Mouse (Mus musculus): Measurements from ENCODE around the gene Rarg.

DNA sequence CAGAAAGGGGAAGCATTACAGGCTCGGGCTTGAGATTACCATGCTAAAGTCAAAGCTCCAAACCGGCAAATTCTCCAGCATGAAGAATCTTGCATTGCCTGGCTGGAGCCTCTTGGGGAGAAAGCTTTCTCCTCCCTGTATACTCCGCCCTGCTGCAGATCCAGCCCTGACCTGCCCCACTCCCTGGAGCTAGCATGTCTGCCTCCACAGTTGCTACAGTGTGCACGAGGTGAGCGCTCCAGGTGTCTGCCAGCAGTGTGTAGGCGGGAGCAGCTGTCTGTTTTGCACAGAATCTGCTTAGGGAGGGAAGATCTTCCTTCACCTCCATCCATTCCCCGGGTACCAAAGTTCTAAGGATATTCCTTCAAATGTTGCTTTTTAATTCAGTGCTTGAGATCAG lies 5.3 kb upstream of the Rarg start:
- TF ChIP-seq POLR2A (IDR thresholded peaks at IDR 0.05; ENCODE audit: control insufficient read depth, extremely low read depth, insufficient read depth, low read length, poor library complexity) (no peak), CTCF (IDR thresholded peaks at IDR 0.05; ENCODE audit: borderline replicate concordance, control insufficient read depth, extremely low read depth, insufficient read depth, low read length, poor library complexity) (no peak)
